Mouse (Mus musculus): Measurements from ENCODE around the gene Pdzk1.
A peak's percentile ranks its signal among the peaks of the same experiment; 100 is the strongest.

Gene Pdzk1

GRCm38 (mm10) chr3:96838996-96839645, 10.0 kb downstream of the Pdzk1 start:
- DNase-seq, result peak; percentile 48 to 85

DNA sequence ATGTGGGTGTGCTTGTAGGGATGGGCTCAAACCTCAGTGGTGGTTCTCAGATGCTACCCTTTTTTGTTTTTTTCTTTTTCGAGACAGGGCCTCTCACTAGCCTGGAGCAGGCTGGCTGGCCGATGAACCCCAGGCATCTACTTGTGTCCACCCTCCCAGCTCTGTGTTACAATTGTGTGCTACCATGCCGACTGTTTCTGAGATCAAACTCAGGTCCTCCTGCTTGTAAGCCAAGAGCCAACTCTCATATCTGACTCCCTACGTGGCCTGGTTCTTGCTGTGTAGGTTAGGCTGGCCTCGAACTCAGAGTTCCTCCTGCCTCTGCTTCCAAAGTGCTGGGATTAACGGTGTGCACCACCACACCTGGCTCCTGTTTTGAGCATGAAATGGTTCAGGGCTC, 16.1 kb downstream of the Pdzk1 start:
- peak; percentile 1 to 26 for DNase-seq

DNA sequence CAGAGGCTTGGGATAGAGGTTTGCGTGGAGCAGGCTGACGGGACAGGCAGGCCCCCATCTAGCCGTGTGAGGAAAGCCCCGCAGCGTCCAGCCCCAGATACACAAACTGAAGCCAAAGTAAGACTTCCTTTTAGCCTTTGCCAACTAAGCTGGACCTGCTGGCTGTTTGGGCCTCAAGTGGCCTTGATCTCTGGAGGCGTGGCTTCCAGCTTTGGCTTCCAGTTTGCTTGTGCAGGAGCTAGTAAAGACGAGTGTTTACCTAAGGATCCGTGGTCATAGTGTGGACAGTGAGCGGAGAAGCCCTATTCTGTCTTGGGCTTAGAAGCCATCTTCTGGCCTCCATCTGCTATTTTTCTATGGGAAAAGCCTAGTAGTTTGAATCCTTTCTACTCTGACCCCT, 16.7 kb downstream of the Pdzk1 start:
- DNase-seq, result peak; percentile 35 to 54

GRCm38 (mm10) chr3:96846985-96847384, 17.9 kb downstream of the Pdzk1 start:
- peak; percentile 36 to 63 for DNase-seq

DNA sequence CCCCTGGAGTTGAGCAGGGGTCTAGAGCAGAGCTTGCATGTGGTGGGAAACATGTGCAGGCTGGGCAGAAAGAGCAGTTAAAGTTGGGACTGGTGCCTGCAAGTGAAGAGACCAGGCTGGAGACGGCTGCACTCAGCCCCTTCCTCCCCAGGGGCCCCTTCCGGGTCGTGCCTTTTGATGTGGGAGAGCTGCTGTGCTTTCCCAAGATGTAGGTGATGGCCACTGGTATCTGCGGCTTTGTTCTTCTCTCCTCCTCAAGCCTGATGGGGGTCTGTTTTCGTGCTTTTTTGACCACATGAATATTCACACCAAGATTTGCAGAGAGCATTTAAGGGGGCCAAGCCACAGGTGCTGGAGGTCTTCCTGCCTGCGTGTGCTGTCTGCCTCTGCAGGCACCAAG, 18.6 kb downstream of the Pdzk1 start:
- DNase-seq, result peak; percentile 1 to 36

- DNase-seq, result peak; percentile 1 to 35
These were observed 19.4 kb downstream of the Pdzk1 start for GRCm38 (mm10) chr3:96848470-96848869.

- DNase-seq, result peak; percentile 1 to 31
These were observed 20.2 kb downstream of the Pdzk1 start for GRCm38 (mm10) chr3:96849168-96849727.

DNA sequence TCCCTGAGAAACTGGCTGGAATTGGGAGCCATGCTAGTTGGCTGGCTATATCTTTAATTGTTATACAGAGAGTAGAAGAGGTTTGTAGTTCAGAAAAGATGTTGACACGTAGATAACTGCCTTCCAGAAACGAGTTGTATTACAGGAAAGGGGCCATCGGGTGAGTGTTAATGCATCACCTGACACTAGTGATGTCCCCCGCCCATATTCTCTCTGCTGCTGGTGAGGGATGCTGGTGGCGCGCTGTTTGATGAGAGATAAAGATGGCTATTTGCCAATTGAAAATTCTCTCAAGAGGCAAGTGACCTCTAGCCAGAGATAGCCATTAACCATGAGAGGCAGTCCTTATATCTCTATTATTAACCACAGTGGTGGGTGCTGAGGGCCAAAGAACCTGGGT, 23.5 kb downstream of the Pdzk1 start:
- peak; percentile 1 to 19 for DNase-seq

- DNase-seq, result peak; percentile 1 to 25
These were observed 25.3 kb downstream of the Pdzk1 start for GRCm38 (mm10) chr3:96854376-96854775.

GRCm38 (mm10) chr3:96855833-96856232, 26.7 kb downstream of the Pdzk1 start:
- DNase-seq, result peak; percentile 1 to 34

DNA sequence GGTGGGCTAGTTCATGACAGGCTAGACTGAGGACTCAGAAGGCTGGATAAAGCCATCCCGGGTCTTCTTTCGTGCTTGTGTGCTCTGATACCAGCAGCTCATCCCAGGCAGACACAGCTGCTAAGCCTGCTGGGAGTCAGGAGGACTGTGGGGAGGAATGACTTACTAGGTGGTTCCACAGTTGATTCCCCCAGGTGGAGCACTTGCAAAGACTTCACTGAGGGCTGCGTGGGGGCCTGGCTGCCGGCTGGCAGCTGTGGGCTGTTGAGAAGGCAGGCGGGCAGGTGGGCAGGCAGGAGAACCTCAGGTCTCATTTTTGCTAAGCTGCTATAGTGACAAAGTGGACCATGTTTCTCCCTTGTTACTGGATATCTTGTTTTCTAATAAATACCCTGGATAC, 31.4 kb downstream of the Pdzk1 start:
- peak in 1 of 2 experiments; percentile 38 for DNase-seq

GRCm38 (mm10) chr3:96867863-96868262, 38.8 kb downstream of the Pdzk1 start:
- DNase-seq, result peak in 1 of 2 experiments; percentile 29

DNA sequence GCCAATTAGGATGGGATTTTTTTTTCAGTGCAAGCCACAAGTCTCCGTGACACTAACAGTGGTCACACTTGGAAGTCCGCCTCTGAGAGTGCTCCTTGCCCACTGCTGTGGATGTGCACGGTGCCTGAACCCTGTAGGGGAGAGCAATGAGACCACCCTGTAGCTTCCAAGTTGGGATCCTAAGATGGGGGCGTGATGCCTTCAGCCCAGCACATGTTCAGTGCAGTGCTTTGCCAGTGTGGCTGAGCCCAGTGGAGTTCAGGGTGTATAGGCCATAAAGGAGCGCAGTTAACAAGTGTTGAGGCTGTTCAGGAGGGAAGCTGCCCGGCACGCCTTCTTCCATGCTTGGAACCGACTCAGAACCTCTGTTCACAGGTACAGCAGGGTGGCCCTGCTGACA, 39.5 kb downstream of the Pdzk1 start:
- peak in 1 of 2 experiments; percentile 41 for DNase-seq

GRCm38 (mm10) chr3:96869091-96869490, 40.0 kb downstream of the Pdzk1 start:
- DNase-seq, result peak in 1 of 2 experiments; percentile 37

DNA sequence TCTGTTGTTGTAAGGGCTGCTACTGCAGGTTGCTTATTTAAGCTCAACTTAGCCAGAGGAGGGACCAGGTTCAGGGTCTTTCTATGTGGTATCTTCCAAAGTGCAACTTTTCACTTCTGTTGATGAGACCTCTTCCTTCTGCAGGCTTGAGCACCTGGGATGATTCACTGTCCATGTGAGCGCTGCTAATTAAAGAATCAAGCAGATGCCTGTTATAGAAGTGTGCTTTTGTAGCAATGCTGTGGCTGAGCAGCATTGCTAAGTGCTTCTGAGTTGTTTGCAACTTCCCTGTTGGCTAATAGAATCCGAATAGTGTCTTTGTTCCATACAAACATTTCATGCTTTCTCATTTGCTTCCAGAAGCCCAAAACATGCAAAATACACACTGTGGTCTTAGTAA, 41.2 kb downstream of the Pdzk1 start:
- no peak for DNase-seq

DNA sequence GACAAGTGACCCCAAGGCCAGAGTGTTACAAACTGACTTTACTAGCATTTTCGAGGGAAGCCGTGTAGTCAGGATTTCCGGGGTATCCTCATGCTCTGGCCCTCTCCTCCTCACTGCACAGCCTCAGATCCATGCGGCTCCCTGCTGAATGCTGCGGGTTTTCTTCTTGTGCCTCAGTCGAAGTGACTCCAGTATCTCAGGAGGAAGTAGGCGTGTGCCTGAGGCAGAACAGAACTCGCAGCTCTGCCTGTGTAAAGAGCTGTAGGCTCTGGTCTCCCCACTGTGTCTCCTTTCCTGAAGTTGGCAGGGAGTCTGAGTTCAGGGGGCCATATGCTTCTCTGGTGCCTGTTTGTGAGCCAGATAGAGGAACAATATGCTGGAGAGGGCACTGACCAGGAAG, 42.0 kb downstream of the Pdzk1 start:
- peak; percentile 1 to 33 for DNase-seq

- DNase-seq, result peak; percentile 3 to 45
These were observed 43.4 kb downstream of the Pdzk1 start for GRCm38 (mm10) chr3:96872501-96872900.

DNA sequence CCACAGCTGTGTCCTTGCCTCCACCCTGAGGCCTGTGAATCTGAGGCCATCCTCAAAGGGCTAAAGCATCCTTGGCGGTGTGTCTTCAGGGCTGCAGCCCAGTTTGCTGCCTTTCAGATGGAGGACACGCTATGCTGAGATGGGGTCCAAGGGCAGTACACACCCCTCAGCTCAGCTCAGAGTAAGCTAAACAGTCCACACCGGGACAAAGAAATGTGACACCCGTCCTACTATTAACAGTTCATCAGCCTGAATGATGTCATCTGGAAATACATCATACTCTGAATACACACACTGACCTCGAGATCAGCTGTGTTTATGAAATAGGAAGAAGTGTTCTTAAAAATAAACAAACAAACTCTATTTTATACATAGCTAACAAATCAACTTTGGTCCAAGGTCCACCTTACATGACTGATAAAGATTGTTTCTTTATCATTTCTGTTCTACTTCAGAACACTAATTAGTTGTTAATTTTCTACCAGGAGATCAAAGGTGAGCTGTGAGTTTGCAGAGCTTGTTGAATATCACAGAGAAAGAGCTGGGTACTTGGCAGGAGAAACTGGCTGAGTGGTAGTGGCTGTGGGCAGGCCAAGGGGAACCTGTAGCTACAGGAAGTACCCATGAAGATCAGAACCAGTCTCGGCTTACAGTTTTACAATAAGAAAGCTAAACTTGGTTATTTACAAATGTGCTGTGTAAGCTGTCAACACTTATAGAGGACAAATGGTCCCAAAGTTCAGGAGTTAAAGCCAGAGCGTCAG, 45.9 kb downstream of the Pdzk1 start:
- peak; percentile 44 to 74 for DNase-seq

- peak in 1 of 2 experiments; percentile 62 for DNase-seq
These were observed 50.5 kb downstream of the Pdzk1 start for GRCm38 (mm10) chr3:96879536-96879935.

- no peak for DNase-seq
These were observed 51.3 kb downstream of the Pdzk1 start for GRCm38 (mm10) chr3:96880385-96880784.

DNA sequence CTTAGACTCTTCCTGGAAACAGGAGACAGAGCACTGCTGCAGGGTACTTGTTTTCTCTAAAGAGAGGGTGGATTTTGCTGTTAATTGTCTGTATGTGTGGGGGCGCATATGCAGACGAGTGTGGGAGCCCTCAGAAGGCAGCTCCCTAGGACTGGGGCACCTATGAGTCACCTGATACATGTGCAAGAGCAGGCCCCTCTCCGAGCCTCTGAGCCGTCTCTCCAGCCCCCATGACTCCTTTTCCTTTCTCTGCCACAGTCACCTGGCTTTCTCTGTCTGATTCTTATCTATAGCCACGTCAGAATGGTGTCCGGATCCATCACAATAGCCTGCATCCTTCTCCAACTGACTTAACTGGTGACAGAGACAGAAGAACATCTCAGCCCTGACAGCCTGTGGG, 52.5 kb downstream of the Pdzk1 start:
- DNase-seq, result no peak

- DNase-seq, result no peak
These were observed 53.2 kb downstream of the Pdzk1 start for GRCm38 (mm10) chr3:96882061-96882849.

- no peak for DNase-seq
These were observed 54.6 kb downstream of the Pdzk1 start for GRCm38 (mm10) chr3:96883690-96884089.
